Mouse (Mus musculus) myocyte (in vitro differentiated cells): ENCODE results near the gene 5530401A14Rik. TPM values are rescaled to one million over a fixed set of nuclear protein-coding genes. Genes with fewer than 3 reads are reported as not detected.

Experiments
- H3K27me3 ChIP-seq: one replicate; pipeline ENCODE4 v1.6.1; 2011; ENCODE audit not compliant: control insufficient read depth, insufficient read depth, insufficient read length
- H3K36me3 ChIP-seq: one replicate; pipeline ENCODE4 v1.6.1; 2011; ENCODE audit not compliant: control insufficient read depth, insufficient read depth
- H3K4me2 ChIP-seq: one replicate; pipeline ENCODE4 v1.6.1; 2011; ENCODE audit warnings: low read depth, control low read depth
- H3K4me3 ChIP-seq: one replicate; pipeline ENCODE4 v1.5.1; 2011; ENCODE audit warnings: mild to moderate bottlenecking, control low read depth, moderate library complexity
- H3K79me2 ChIP-seq: one replicate; pipeline ENCODE4 v1.6.1; 2011; ENCODE audit not compliant: control insufficient read depth, insufficient read depth
- H3ac ChIP-seq: one replicate; pipeline ENCODE4 v1.6.1; 2011; ENCODE audit not compliant: control insufficient read depth, insufficient read length
- CEBPB ChIP-seq: IDR thresholded peaks from 2 replicates; pipeline ENCODE4 v1.6.1; 2011; ENCODE audit warnings: mild to moderate bottlenecking, moderate library complexity; ENCODE audit not compliant: poor library complexity, insufficient read depth, severe bottlenecking
- E2F4 ChIP-seq: IDR thresholded peaks from one replicate; pipeline ENCODE4 v1.6.1; 2011; ENCODE audit warnings: mild to moderate bottlenecking, control low read depth, moderate library complexity; ENCODE audit not compliant: insufficient read depth
- MAX ChIP-seq: IDR thresholded peaks from one replicate; pipeline ENCODE4 v1.6.1; 2011; ENCODE audit warnings: low read depth, mild to moderate bottlenecking, control low read depth
- MYOD1 ChIP-seq, 3 experiments: IDR thresholded peaks; one replicate each; pipeline ENCODE4 v1.6.1; 2011; ENCODE audit warnings: control low read depth in 2 of 3, low read depth in 2 of 3, mild to moderate bottlenecking in 2 of 3, moderate library complexity in 1 of 3; ENCODE audit not compliant: insufficient read length in 2 of 3, control insufficient read depth in 1 of 3
- POLR2A ChIP-seq: IDR thresholded peaks from one replicate; pipeline ENCODE4 v1.6.1; 2011; ENCODE audit warnings: low read depth, mild to moderate bottlenecking, control low read depth, moderate library complexity; ENCODE audit not compliant: insufficient read length
- SRF ChIP-seq: IDR thresholded peaks from one replicate; pipeline ENCODE4 v1.6.1; 2011; ENCODE audit warnings: low read depth; ENCODE audit not compliant: control insufficient read depth, insufficient read length
- TCF12 ChIP-seq: IDR thresholded peaks from one replicate; pipeline ENCODE4 v1.6.1; 2011; ENCODE audit warnings: mild to moderate bottlenecking, control low read depth; ENCODE audit not compliant: poor library complexity, insufficient read depth, severe bottlenecking
- USF1 ChIP-seq: IDR thresholded peaks from one replicate; pipeline ENCODE4 v1.6.1; 2011; ENCODE audit warnings: low read depth, mild to moderate bottlenecking, control low read depth, moderate library complexity
- polyA plus RNA-seq: library from polyadenylated mRNA; unstranded; fragments of >200 nt; fragmentation: generic; extraction: Trizol; gene quantifications from one replicate; pipeline ENCODE4 v1.2.1, GENCODE M21; 2012; ENCODE audit warnings: missing spikeins

5530401A14Rik gene
- polyA plus RNA-seq, 1 experiment, result not detected

- no peak overlapping the region for H3ac ChIP-seq
- H3K4me3 ChIP-seq, result no peak overlapping the region
- no peaks in the 10 kb centered on the region for H3K36me3 ChIP-seq
- H3K4me2 ChIP-seq, result peak overlapping the region; percentile 30
- peak; percentile 63 for TF ChIP-seq USF1
- TF ChIP-seq SRF, result no peak
- TF ChIP-seq E2F4, result no peak
- TF ChIP-seq CEBPB, result no peak
- TF ChIP-seq MAX, result no peak
- TF ChIP-seq TCF12, result no peak
- TF ChIP-seq POLR2A, result no peak
- peak in 1 of 3 experiments; percentile 8 for TF ChIP-seq MYOD1 (IDR thresholded peaks at IDR 0.05; ENCODE audit: control insufficient read depth in 1 of 3, insufficient read length in 2 of 3, low read depth in 2 of 3)
- no peaks in the 10 kb centered on the region for H3K79me2 ChIP-seq
- H3K27me3 ChIP-seq, result no peaks in the 10 kb centered on the region
Observed at GRCm38 (mm10) chr11:81942167-81942566, 81.7 kb downstream of the 5530401A14Rik start.

Other genes starting within 250 kb of the 5530401A14Rik start
- gene Asic2, start 107.8 kb downstream of the 5530401A14Rik start, polyA plus RNA-seq, result not detected
- 5.2 TPM for gene Ccl2, start 174.9 kb downstream of the 5530401A14Rik start, polyA plus RNA-seq
- not detected for gene Gm17268, start 177.9 kb downstream of the 5530401A14Rik start, polyA plus RNA-seq
- 6.0 TPM for gene Ccl7, start 185.0 kb downstream of the 5530401A14Rik start, polyA plus RNA-seq
- not detected for gene Ccl11, start 197.2 kb downstream of the 5530401A14Rik start, polyA plus RNA-seq
- gene Ccl12, start 241.2 kb downstream of the 5530401A14Rik start, polyA plus RNA-seq, result not detected